Mouse (Mus musculus): ENCODE measurements at regions not wholly inside any gene's neighbourhood (a gene's known extent, or its start where the extent isn't known, plus 50 kb on each side); places are given as distances from the start of the nearest gene placed in this dataset.

DNA sequence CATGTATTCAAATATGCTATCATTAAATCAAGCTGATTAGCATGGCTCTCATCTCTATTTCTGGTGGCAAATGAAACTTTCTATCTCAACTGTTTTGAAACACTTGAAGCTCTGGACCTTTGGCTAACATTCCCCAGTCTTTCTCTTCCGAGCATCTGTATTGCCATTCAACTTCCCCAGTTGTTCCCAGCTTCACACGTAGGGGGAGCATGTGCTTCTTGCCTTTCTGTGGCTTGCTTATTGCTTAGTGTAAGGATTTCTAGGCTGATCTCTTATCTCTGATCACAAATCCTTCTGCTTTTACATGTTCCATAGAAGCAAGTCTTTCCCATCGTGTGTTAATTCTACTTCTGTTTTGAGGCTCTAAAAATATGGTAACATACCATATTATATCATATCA is 662.0 kb downstream of the Stpg2 start:
- ATAC-seq (ENCODE audit: low FRiP score) (no peak), DNase-seq (ENCODE audit: low spot score) (no peak)
- Histone ChIP-seq H3K36me3 (replicated peaks; ENCODE audit: control insufficient read depth, insufficient read depth) (no peaks in the 10 kb centered on the region), H3K9ac (no peak overlapping the region), H3K4me2 (replicated peaks) (no peak overlapping the region), H3K27ac (no peak overlapping the region), H3K27me3 (ENCODE audit: control insufficient read depth, insufficient read depth, low read length) (no peaks in the 10 kb centered on the region), H3K4me3 (replicated peaks; ENCODE audit: low read length) (no peak overlapping the region), H3K9me3 (ENCODE audit: control insufficient read depth, low read length) (no peaks in the 10 kb centered on the region), H3K4me1 (replicated peaks; ENCODE audit: control insufficient read depth, insufficient read depth, low read length) (no peaks in the 10 kb centered on the region)
- 81% methylated on average over 3 of the region's 3 CpGs for WGBS

DNA sequence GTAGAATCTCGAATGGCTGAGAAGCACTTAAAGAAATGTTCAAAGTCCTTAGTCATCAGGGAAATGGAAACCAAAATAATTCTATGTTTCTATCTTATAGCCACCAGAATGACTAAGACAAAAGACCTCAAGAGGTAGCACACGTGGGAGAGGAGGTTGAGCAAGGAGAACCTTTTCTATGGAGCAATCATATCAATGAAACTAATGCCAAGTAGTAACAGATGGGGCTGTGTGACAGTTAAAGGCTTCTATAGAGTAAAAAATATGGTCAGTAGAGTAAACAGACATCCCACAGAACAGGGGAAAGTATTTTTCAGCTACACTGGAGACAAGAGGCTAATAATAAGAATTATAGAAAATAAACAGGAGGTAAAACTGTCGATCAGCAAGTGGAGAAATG is 664.3 kb downstream of the Stpg2 start:
- no peak for ATAC-seq (ENCODE audit: low FRiP score)
- WGBS: 94% methylated on average over 3 of the region's 3 CpGs
- Histone ChIP-seq H3K27ac (no peak overlapping the region), H3K4me2 (replicated peaks) (no peak overlapping the region), H3K4me3 (replicated peaks; ENCODE audit: low read length) (no peak overlapping the region), H3K9me3 (ENCODE audit: control insufficient read depth, low read length) (no peaks in the 10 kb centered on the region), H3K4me1 (replicated peaks; ENCODE audit: control insufficient read depth, insufficient read depth, low read length) (no peaks in the 10 kb centered on the region), H3K27me3 (ENCODE audit: control insufficient read depth, insufficient read depth, low read length) (no peaks in the 10 kb centered on the region), H3K36me3 (replicated peaks; ENCODE audit: control insufficient read depth, insufficient read depth) (no peaks in the 10 kb centered on the region), H3K9ac (no peak overlapping the region)
- DNase-seq (ENCODE audit: low spot score): no peak

DNA sequence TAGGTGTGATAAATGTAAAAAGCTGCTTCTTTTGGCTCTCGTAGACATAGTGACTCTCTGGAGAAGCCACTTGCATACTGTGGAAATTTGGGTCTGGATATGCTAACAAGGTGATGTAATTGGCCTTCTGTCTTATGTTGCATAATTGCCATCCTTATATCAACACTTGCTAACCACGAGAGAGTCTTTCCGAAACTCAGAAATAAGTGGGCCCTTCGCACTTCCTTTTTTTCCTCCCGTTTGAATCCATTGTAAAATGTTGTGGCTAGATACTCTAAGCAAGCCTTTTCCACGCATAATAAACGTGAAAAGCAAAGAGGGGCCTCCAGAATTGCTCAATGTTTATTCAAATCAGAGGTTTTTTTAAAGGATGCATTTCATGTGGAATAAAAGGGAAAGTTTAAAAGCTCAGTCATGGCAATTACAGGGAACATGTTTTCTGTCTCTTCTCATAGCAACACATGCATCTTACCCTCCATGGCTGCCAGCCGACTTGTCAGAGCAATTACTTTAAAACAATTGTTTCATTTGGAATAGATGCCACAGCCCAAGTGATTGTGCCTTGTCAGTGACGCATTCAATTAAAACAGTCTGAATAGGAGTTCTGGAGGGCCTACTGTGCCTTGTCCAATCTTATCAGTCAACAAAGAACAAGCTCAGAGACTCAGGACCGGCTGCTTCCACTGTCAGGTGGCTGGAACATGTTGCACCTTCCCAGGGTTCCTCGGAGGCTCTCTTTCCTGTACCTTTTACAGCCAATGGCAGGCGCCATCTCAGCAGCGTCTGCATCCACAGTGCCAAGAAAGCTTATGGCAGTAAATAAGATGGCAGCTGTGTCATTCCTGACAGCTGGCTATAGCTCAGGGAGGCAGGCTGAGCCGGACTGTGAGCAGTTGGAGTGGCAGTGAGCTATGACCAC is 680.7 kb downstream of the Stpg2 start:
- no peaks in the 10 kb centered on the region for H3K27me3 ChIP-seq (ENCODE audit: control insufficient read depth, insufficient read depth, low read length)
- H3K4me3 ChIP-seq (replicated peaks; ENCODE audit: low read length): no peak overlapping the region
- no peaks in the 10 kb centered on the region for H3K9me3 ChIP-seq (ENCODE audit: control insufficient read depth, low read length)
- peaks cover 10% of the 10 kb centered on the region for H3K4me1 ChIP-seq (replicated peaks; ENCODE audit: control insufficient read depth, insufficient read depth, low read length)
- ATAC-seq (ENCODE audit: low FRiP score) (peak; percentile 90), DNase-seq (ENCODE audit: low spot score) (peak; percentile 71)
- peak overlapping the region; percentile 28 for H3K4me2 ChIP-seq (replicated peaks)
- H3K9ac ChIP-seq: peak overlapping the region; percentile 24; the same call in 1 of the 2 replicates
- H3K27ac ChIP-seq: peak overlapping the region; percentile 62
- H3K36me3 ChIP-seq (replicated peaks; ENCODE audit: control insufficient read depth, insufficient read depth): no peaks in the 10 kb centered on the region
- 16% methylated on average over 14 of the region's 14 CpGs for WGBS

DNA sequence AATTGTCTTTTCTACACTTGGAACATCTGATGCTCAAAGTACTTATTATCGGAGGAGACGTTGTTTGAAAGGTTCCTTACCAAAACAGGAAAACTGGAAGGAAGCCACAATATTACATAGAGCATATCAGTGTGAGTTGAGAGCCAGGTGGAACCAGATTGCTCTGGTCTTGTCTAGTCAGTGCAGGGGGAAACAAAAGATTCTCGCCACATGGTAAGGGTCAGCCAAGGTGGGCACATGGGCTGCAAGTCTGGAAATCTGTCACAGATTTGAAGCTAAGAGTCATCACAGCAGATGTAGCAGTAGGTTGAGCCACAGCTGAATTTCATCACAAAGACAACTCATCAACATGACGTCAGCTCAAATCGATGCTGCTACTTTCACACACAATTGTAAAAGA is 681.8 kb downstream of the Stpg2 start:
- no peak for ATAC-seq (ENCODE audit: low FRiP score)
- H3K9me3 ChIP-seq (ENCODE audit: control insufficient read depth, low read length): no peaks in the 10 kb centered on the region
- 66% methylated on average over 5 of the region's 5 CpGs for WGBS
- no peak overlapping the region for H3K4me2 ChIP-seq (replicated peaks)
- peaks cover 10% of the 10 kb centered on the region for H3K4me1 ChIP-seq (replicated peaks; ENCODE audit: control insufficient read depth, insufficient read depth, low read length)
- no peak overlapping the region for H3K9ac ChIP-seq
- peak; percentile 49 for DNase-seq (ENCODE audit: low spot score)
- H3K27ac ChIP-seq: peak overlapping the region; percentile 62; the same call in 1 of the 2 replicates
- no peaks in the 10 kb centered on the region for H3K27me3 ChIP-seq (ENCODE audit: control insufficient read depth, insufficient read depth, low read length)
- H3K36me3 ChIP-seq (replicated peaks; ENCODE audit: control insufficient read depth, insufficient read depth): no peaks in the 10 kb centered on the region
- H3K4me3 ChIP-seq (replicated peaks; ENCODE audit: low read length): no peak overlapping the region

DNA sequence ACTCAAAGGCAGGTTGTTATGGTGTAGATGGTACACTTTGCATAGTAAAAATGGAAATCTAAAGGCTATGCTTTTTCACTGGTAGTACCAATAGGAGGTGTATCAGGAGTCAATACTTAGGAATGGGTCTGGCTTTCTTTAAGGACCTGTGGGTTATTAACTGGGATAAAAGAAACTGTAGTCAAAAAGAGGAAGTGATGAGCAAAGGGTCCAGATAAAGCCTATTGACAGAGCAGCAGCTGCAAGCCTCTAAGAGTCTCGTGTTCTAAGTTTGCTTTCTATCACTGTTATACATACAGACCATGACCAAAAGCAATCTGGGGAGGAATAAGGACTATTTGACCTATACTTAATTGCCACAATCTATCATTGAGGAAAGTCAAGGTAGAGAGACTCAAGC is 683.0 kb downstream of the Stpg2 start:
- no peak overlapping the region for H3K27ac ChIP-seq
- H3K36me3 ChIP-seq (replicated peaks; ENCODE audit: control insufficient read depth, insufficient read depth): no peaks in the 10 kb centered on the region
- peaks cover 10% of the 10 kb centered on the region for H3K4me1 ChIP-seq (replicated peaks; ENCODE audit: control insufficient read depth, insufficient read depth, low read length)
- no peak for DNase-seq (ENCODE audit: low spot score)
- H3K27me3 ChIP-seq (ENCODE audit: control insufficient read depth, insufficient read depth, low read length): no peaks in the 10 kb centered on the region
- WGBS: 74% methylated on average over 1 of the region's 1 CpGs
- H3K4me2 ChIP-seq (replicated peaks): no peak overlapping the region
- no peaks in the 10 kb centered on the region for H3K9me3 ChIP-seq (ENCODE audit: control insufficient read depth, low read length)
- no peak overlapping the region for H3K9ac ChIP-seq
- ATAC-seq (ENCODE audit: low FRiP score): no peak
- H3K4me3 ChIP-seq (replicated peaks; ENCODE audit: low read length): no peak overlapping the region

DNA sequence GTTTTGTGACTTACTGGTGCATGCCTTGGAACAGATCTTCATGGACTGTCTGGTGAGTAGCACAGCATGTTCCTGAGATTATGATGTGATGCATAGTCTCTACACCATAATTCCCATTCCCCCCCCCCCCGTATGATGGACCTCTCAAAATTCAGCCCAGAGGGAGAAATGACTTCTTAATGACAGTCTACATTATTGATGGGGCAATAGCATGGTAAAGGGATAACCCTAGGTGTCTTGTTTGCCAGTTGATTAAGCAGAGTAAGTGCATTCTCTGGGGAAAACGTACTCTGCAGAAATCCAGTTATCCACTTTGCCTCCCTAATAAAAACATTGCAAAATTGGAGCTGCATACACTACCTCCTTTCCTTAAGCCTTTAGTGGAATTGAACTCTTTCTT is 684.7 kb downstream of the Stpg2 start:
- ATAC-seq (ENCODE audit: low FRiP score) (no peak), DNase-seq (ENCODE audit: low spot score) (no peak)
- Histone ChIP-seq H3K36me3 (replicated peaks; ENCODE audit: control insufficient read depth, insufficient read depth) (no peaks in the 10 kb centered on the region), H3K27ac (no peak overlapping the region), H3K4me1 (replicated peaks; ENCODE audit: control insufficient read depth, insufficient read depth, low read length) (peaks cover 10% of the 10 kb centered on the region), H3K4me2 (replicated peaks) (no peak overlapping the region), H3K9me3 (ENCODE audit: control insufficient read depth, low read length) (no peaks in the 10 kb centered on the region), H3K4me3 (replicated peaks; ENCODE audit: low read length) (no peak overlapping the region), H3K9ac (no peak overlapping the region), H3K27me3 (ENCODE audit: control insufficient read depth, insufficient read depth, low read length) (no peaks in the 10 kb centered on the region)
- WGBS: 46% methylated on average over 2 of the region's 2 CpGs

DNA sequence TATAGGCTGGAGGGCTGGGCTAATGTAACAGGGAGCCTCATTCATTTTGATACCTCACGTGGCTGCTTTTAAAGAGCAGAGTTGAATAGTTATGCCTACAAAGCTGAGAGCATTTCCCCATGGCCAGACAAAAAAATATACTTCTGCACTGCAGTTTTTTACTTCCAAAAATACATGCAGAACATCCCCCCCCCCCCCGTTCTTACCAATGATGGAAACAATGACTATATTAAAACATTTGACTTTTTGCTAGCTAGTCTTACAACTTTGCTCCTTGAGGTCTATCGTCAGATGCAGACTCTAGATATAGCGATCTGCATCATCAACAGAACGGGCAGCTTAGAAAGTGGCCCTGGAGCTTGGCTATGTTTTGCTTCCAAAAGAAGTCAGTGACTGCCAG is 692.4 kb downstream of the Stpg2 start:
- Histone ChIP-seq H3K9me3 (ENCODE audit: control insufficient read depth, low read length) (no peaks in the 10 kb centered on the region), H3K9ac (no peak overlapping the region), H3K4me3 (replicated peaks; ENCODE audit: low read length) (no peak overlapping the region), H3K27me3 (ENCODE audit: control insufficient read depth, insufficient read depth, low read length) (no peaks in the 10 kb centered on the region), H3K27ac (no peak overlapping the region), H3K4me1 (replicated peaks; ENCODE audit: control insufficient read depth, insufficient read depth, low read length) (peaks cover 12% of the 10 kb centered on the region; the same call in 1 of the 2 replicates), H3K36me3 (replicated peaks; ENCODE audit: control insufficient read depth, insufficient read depth) (no peaks in the 10 kb centered on the region), H3K4me2 (replicated peaks) (no peak overlapping the region)
- WGBS: 86% methylated on average over 5 of the region's 5 CpGs
- ATAC-seq (ENCODE audit: low FRiP score): no peak
- DNase-seq (ENCODE audit: low spot score): no peak

DNA sequence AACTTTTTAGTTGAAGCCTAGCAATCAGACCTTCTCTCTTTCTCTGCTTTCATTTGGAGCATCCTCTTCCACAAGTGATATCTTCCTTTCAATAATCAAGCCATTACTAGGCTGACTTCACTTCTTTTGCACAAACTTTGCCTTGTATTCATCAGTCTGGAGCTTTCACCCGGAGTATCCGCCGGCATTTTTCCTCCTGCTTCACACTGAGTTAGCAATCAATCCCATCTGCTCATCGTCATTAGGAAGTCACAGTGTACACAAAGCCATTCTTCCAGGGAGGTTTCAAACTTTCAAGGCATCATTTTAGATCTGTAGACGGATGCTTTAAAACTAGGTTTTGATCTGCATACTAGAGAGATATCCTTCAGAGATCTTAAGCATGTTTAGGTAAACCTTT is 693.7 kb downstream of the Stpg2 start:
- H3K36me3 ChIP-seq (replicated peaks; ENCODE audit: control insufficient read depth, insufficient read depth): no peaks in the 10 kb centered on the region
- WGBS: 13% methylated on average over 5 of the region's 5 CpGs
- H3K4me3 ChIP-seq (replicated peaks; ENCODE audit: low read length): no peak overlapping the region
- H3K27me3 ChIP-seq (ENCODE audit: control insufficient read depth, insufficient read depth, low read length): no peaks in the 10 kb centered on the region
- peaks cover 12% of the 10 kb centered on the region; the same call in 1 of the 2 replicates for H3K4me1 ChIP-seq (replicated peaks; ENCODE audit: control insufficient read depth, insufficient read depth, low read length)
- ATAC-seq (ENCODE audit: low FRiP score): no peak; the same call in 1 of the 2 replicates
- no peak for DNase-seq (ENCODE audit: low spot score)
- H3K27ac ChIP-seq: no peak overlapping the region
- H3K4me2 ChIP-seq (replicated peaks): no peak overlapping the region
- H3K9me3 ChIP-seq (ENCODE audit: control insufficient read depth, low read length): no peaks in the 10 kb centered on the region
- H3K9ac ChIP-seq: no peak overlapping the region

DNA sequence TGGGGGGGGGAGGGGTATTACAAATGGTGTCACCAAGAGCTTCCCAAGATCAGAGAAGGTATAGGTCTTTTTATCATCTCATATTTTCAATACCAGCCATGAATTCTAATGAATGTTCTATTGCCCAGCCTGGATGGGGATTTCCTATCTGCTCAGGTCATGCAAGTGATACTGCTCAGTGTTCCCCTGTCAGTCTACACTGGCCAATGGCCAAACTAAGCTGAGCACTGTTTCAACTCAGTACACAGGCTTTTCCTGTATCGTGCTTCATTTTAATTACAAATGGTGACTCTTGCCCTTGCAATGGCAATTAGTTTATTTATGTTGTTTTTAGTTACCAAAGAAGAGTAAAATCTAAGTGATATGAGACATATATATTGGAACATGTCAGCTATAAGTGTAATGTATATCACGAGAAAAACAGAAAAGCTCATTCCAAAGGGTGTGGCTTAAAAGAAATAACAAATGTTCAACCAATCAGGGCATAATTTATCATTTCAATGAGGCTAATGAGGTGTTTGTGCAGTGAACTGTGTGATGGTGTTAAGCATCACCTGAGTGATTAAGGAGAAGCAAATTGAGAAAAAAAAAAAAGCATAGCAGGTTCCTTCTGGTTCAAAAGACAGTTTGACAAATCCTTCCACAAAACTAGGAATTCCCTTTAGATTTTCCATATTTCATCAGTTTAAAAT is 708.3 kb downstream of the Stpg2 start:
- DNase-seq (ENCODE audit: low spot score) (no peak), ATAC-seq (ENCODE audit: low FRiP score) (no peak)
- no peak overlapping the region for H3K4me3 ChIP-seq (replicated peaks; ENCODE audit: low read length)
- H3K27ac ChIP-seq: no peak overlapping the region
- no peak overlapping the region for H3K9ac ChIP-seq
- 42% methylated on average over 2 of the region's 2 CpGs for WGBS
- H3K9me3 ChIP-seq (ENCODE audit: control insufficient read depth, low read length): no peaks in the 10 kb centered on the region
- no peaks in the 10 kb centered on the region for H3K27me3 ChIP-seq (ENCODE audit: control insufficient read depth, insufficient read depth, low read length)
- no peak overlapping the region for H3K4me2 ChIP-seq (replicated peaks)
- no peaks in the 10 kb centered on the region for H3K4me1 ChIP-seq (replicated peaks; ENCODE audit: control insufficient read depth, insufficient read depth, low read length)
- H3K36me3 ChIP-seq (replicated peaks; ENCODE audit: control insufficient read depth, insufficient read depth): no peaks in the 10 kb centered on the region

All from hindbrain, embryonic 14.5 days (tissue).